Mouse (Mus musculus) splenic B cell, adult 2 months (primary cell): ENCODE data around the gene Barhl2.

Experiments used
- DNase-seq: peaks from one replicate; pipeline ENCODE4 v3.0.0-alpha.2; 2011; ENCODE audit warnings: low read depth, low spot score
- H3K27me3 ChIP-seq: 2 replicates; pipeline ENCODE4 v1.6.1; 2012; ENCODE audit warnings: mild to moderate bottlenecking, low read length, moderate library complexity, mixed read lengths; ENCODE audit not compliant: control insufficient read depth, poor library complexity, insufficient read depth, severe bottlenecking
- H3K36me3 ChIP-seq: 2 replicates; pipeline ENCODE4 v1.6.1; 2012; ENCODE audit warnings: mild to moderate bottlenecking, low read length, moderate library complexity, mixed read lengths; ENCODE audit not compliant: control insufficient read depth, poor library complexity, insufficient read depth, severe bottlenecking

Gene Barhl2

GRCm38 (mm10) chr5:106460001-106460511 lies 2.1 kb upstream of the Barhl2 start:
- no peak for DNase-seq
- Histone ChIP-seq H3K36me3 (no peaks in the 10 kb centered on the region), H3K27me3 (peaks cover 3% of the 10 kb centered on the region; the same call in 1 of the 2 replicates)

GRCm38 (mm10) chr5:106459120-106459641 lies 1.2 kb upstream of the Barhl2 start:
- peaks cover 3% of the 10 kb centered on the region; the same call in 1 of the 2 replicates for H3K27me3 ChIP-seq
- DNase-seq = no peak
- no peaks in the 10 kb centered on the region for H3K36me3 ChIP-seq

- Histone ChIP-seq H3K27me3 (peaks cover 3% of the 10 kb centered on the region), H3K36me3 (no peaks in the 10 kb centered on the region)
- DNase-seq = no peak
These were observed 632 bp upstream of the Barhl2 start for GRCm38 (mm10) chr5:106458477-106459119.

- no peak for DNase-seq
- H3K27me3 ChIP-seq = peaks cover 3% of the 10 kb centered on the region
- H3K36me3 ChIP-seq = no peaks in the 10 kb centered on the region
These were observed 648 bp downstream of the Barhl2 start for GRCm38 (mm10) chr5:106457111-106457925.

GRCm38 (mm10) chr5:106455984-106456383 lies 2.0 kb downstream of the Barhl2 start:
- Histone ChIP-seq H3K36me3 (no peaks in the 10 kb centered on the region), H3K27me3 (peaks cover 3% of the 10 kb centered on the region)
- DNase-seq = no peak

GRCm38 (mm10) chr5:106455106-106455920 lies 2.7 kb downstream of the Barhl2 start:
- peaks cover 3% of the 10 kb centered on the region for H3K27me3 ChIP-seq
- no peaks in the 10 kb centered on the region for H3K36me3 ChIP-seq
- no peak for DNase-seq

- DNase-seq = no peak
- Histone ChIP-seq H3K27me3 (peaks cover 3% of the 10 kb centered on the region), H3K36me3 (no peaks in the 10 kb centered on the region)
These were observed 3.4 kb downstream of the Barhl2 start for GRCm38 (mm10) chr5:106454411-106455105.

- Histone ChIP-seq H3K36me3 (no peaks in the 10 kb centered on the region), H3K27me3 (peaks cover 3% of the 10 kb centered on the region)
- DNase-seq = no peak
These were observed 4.1 kb downstream of the Barhl2 start for GRCm38 (mm10) chr5:106453886-106454321.

- no peak for DNase-seq
- H3K27me3 ChIP-seq = peaks cover 4% of the 10 kb centered on the region
- H3K36me3 ChIP-seq = no peaks in the 10 kb centered on the region
These were observed 4.6 kb downstream of the Barhl2 start for GRCm38 (mm10) chr5:106453181-106453885.

- Histone ChIP-seq H3K36me3 (no peaks in the 10 kb centered on the region), H3K27me3 (peaks cover 2% of the 10 kb centered on the region)
- DNase-seq = no peak
These were observed 5.3 kb downstream of the Barhl2 start for GRCm38 (mm10) chr5:106452686-106453085.

GRCm38 (mm10) chr5:106451681-106452440 lies 6.1 kb downstream of the Barhl2 start:
- Histone ChIP-seq H3K27me3 (peaks cover 2% of the 10 kb centered on the region), H3K36me3 (no peaks in the 10 kb centered on the region)
- DNase-seq = no peak

GRCm38 (mm10) chr5:106450426-106451160 lies 7.4 kb downstream of the Barhl2 start:
- no peaks in the 10 kb centered on the region for H3K36me3 ChIP-seq
- no peak for DNase-seq
- peaks cover 2% of the 10 kb centered on the region for H3K27me3 ChIP-seq
